Comparison of ENCODE assay signal across 12 mouse cellular contexts in the genomic region with DNA sequence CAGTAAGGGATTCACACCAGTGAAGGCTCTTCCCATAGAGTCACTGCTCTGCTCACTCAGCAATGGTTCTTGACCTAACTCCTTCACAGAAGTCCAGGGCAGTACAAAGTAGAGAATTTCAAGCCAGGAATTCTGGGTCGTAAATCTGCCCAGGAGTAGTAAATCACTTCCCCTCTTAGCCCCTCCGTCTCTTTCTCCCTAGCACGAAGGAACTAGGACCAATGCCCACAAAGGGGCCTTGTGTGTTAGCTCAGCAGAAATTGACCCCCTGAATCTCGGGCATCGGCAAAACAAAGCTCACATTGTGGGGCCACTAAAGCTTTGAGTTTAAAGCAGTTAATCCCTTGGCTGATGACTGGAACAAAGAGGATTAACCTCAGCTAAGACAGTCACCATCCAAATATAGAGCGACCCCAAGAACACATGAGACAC. TPM values are rescaled to one million over a fixed set of nuclear protein-coding genes. Genes with fewer than 3 reads are reported as not detected.
DNase-seq lines count a peak whose midpoint lies in the region; ATAC-seq and TF ChIP-seq lines count a peak whose summit lies in the region.
"Had no signal": no experiment of that assay in that cellular context is flagged by ENCODE, and none has a peak within 500 bp of the region (broad histone marks: within the 10 kb centered on the region; RNA-seq: fewer than 3 reads in every experiment).

No protein-coding gene starts in this region.

- H3K4me2 ChIP-seq in forebrain, postnatal 0 days (ENCODE audit: low read depth) = no peak overlapping the region
- H3K4me2 ChIP-seq in midbrain, embryonic 15.5 days = no peak overlapping the region
- H3K4me2 ChIP-seq: hindbrain, embryonic 14.5 days had no signal

- peaks cover 53% of the 10 kb centered on the region for H3K27me3 ChIP-seq in forebrain, embryonic 10.5 days (ENCODE audit: poor library complexity, severe bottlenecking)
- H3K27me3 ChIP-seq in forebrain, postnatal 0 days (ENCODE audit: insufficient read depth, low read length) = no peaks in the 10 kb centered on the region
- H3K27me3 ChIP-seq in midbrain, embryonic 10.5 days (ENCODE audit: low read depth, poor library complexity, severe bottlenecking) = peaks cover 80% of the 10 kb centered on the region
- H3K27me3 ChIP-seq in midbrain, embryonic 15.5 days (replicated peaks) = peaks cover 6% of the 10 kb centered on the region; the same call in 1 of the 2 replicates

- peak overlapping the region; percentile 60 for H3K27ac ChIP-seq in forebrain, embryonic 10.5 days
- H3K27ac ChIP-seq in forebrain, postnatal 0 days (ENCODE audit: low read depth, low read length) = no peak overlapping the region
- peak overlapping the region; percentile 49; the same call in 1 of the 2 replicates for H3K27ac ChIP-seq in midbrain, embryonic 10.5 days (replicated peaks)
- no peak overlapping the region for H3K27ac ChIP-seq in midbrain, embryonic 15.5 days
- H3K27ac ChIP-seq: hindbrain, embryonic 14.5 days had no signal

- no peaks in the 10 kb centered on the region for H3K36me3 ChIP-seq in forebrain, embryonic 10.5 days (replicated peaks)
- no peaks in the 10 kb centered on the region for H3K36me3 ChIP-seq in forebrain, postnatal 0 days (ENCODE audit: insufficient read depth)
- no peaks in the 10 kb centered on the region for H3K36me3 ChIP-seq in midbrain, embryonic 10.5 days
- H3K36me3 ChIP-seq in midbrain, embryonic 15.5 days (replicated peaks) = no peaks in the 10 kb centered on the region

- WGBS in forebrain, embryonic 10.5 days = 3% methylated on average over 6 of the region's 6 CpGs
- 15% methylated on average over 6 of the region's 6 CpGs for WGBS in forebrain, postnatal 0 days
- WGBS in midbrain, embryonic 10.5 days = 11% methylated on average over 6 of the region's 6 CpGs
- WGBS in midbrain, embryonic 15.5 days = 9% methylated on average over 6 of the region's 6 CpGs

- peaks cover 53% of the 10 kb centered on the region for H3K4me1 ChIP-seq in forebrain, embryonic 10.5 days
- H3K4me1 ChIP-seq in forebrain, postnatal 0 days (ENCODE audit: insufficient read depth) = peaks cover 6% of the 10 kb centered on the region; the same call in 1 of the 2 replicates
- peaks cover 51% of the 10 kb centered on the region for H3K4me1 ChIP-seq in midbrain, embryonic 10.5 days
- peaks cover 12% of the 10 kb centered on the region; the same call in 1 of the 2 replicates for H3K4me1 ChIP-seq in midbrain, embryonic 15.5 days

- ATAC-seq in forebrain, postnatal 0 days = no peak; the same call in 1 of the 2 replicates
- ATAC-seq in midbrain, embryonic 15.5 days (replicated peaks) = no peak

- peak; percentile 25 for DNase-seq in forebrain, embryonic 10.5 days (ENCODE audit: extremely low spot score, low spot score)
- no peak for DNase-seq in forebrain, postnatal 0 days
- peak; percentile 59 for DNase-seq in midbrain, embryonic 10.5 days (ENCODE audit: low spot score)
- peak; percentile 85 for DNase-seq in mesoderm, embryonic 11.5 days (ENCODE audit: low read depth, low spot score)
- DNase-seq in retina, postnatal 7 days (ENCODE audit: low read depth, low spot score) = peak; percentile 55
- no peak for DNase-seq in gastrocnemius, postnatal 10 days
- no peak for DNase-seq in layer of hippocampus, adult 9-10 months (ENCODE audit: low spot score)
- DNase-seq: cerebellum, adult 8-10 months; right cerebral cortex, adult 18-20 months had no signal

- H3K9ac ChIP-seq in forebrain, postnatal 0 days = no peak overlapping the region
- no peak overlapping the region for H3K9ac ChIP-seq in midbrain, embryonic 15.5 days
- H3K9ac ChIP-seq: hindbrain, embryonic 14.5 days had no signal

- H3K9me3 ChIP-seq in forebrain, embryonic 10.5 days = no peaks in the 10 kb centered on the region
- no peaks in the 10 kb centered on the region for H3K9me3 ChIP-seq in forebrain, postnatal 0 days (ENCODE audit: low read length)
- no peaks in the 10 kb centered on the region for H3K9me3 ChIP-seq in midbrain, embryonic 10.5 days (replicated peaks)
- H3K9me3 ChIP-seq in midbrain, embryonic 15.5 days = no peaks in the 10 kb centered on the region

- no peak for TF ChIP-seq CTCF in forebrain, postnatal 0 days (IDR thresholded peaks at IDR 0.05; ENCODE audit: low read depth)

- no peak overlapping the region for H3K4me3 ChIP-seq in forebrain, embryonic 10.5 days
- no peak overlapping the region for H3K4me3 ChIP-seq in forebrain, postnatal 0 days (ENCODE audit: low read depth, low read length)
- no peak overlapping the region for H3K4me3 ChIP-seq in midbrain, embryonic 10.5 days
- no peak overlapping the region for H3K4me3 ChIP-seq in midbrain, embryonic 15.5 days
- H3K4me3 ChIP-seq: erythroblast, embryonic 14.5 days had no signal

RNA-seq across cellular contexts. Expression of gene Sv2b, which starts 12.4 kb away (rescaled TPM):
- 1.1 and 1.3 TPM in 2 replicates for polyA plus RNA-seq in forebrain, embryonic 10.5 days (2016; fragmentation: Nextera tagmentation; extraction: Ambion mirVana)
- total RNA-seq in forebrain, postnatal 0 days (2014; rRNA removed) = 54.1 and 64.0 TPM in 2 replicates
- 19.0 and 21.2 TPM in 2 replicates for polyA plus RNA-seq in forebrain, postnatal 0 days (2015; fragmentation: Nextera tagmentation; extraction: Ambion mirVana)
- 1.6 and 2.4 TPM in 2 replicates for polyA plus RNA-seq in midbrain, embryonic 10.5 days (2016; fragmentation: Nextera tagmentation; extraction: Ambion mirVana)
- 6.5 and 7.1 TPM in 2 replicates for polyA plus RNA-seq in midbrain, embryonic 15.5 days (2015; fragmentation: Nextera tagmentation; extraction: Ambion mirVana)
- 1 to 10 TPM; 1.1 to 1.2 TPM for total RNA-seq in gastrocnemius, postnatal 10 days (2021)
- polyA plus RNA-seq: erythroblast, embryonic 14.5 days had no signal

Comparison
In these comparisons a context has a peak if more than half of its experiments do, and no peak if none do; other contexts are left out.
1. DNase-seq: peak in forebrain, embryonic 10.5 days (single experiment), midbrain, embryonic 10.5 days (single experiment), mesoderm, embryonic 11.5 days (single experiment) and retina, postnatal 7 days (single experiment); none in forebrain, postnatal 0 days (single experiment), gastrocnemius, postnatal 10 days (single experiment) and layer of hippocampus, adult 9-10 months (single experiment).
2. H3K27ac ChIP-seq: peak in forebrain, embryonic 10.5 days (single experiment) and midbrain, embryonic 10.5 days (single experiment); none in forebrain, postnatal 0 days (single experiment) and midbrain, embryonic 15.5 days (single experiment).